Mouse (Mus musculus) left cerebral cortex, adult 6 months (tissue): Measurements from ENCODE around the gene Hmgcr. TPM values are rescaled to one million over a fixed set of nuclear protein-coding genes. Genes with fewer than 3 reads are reported as not detected.

ENCODE experiments used
- long read RNA-seq, 2 experiments: library from polyadenylated mRNA; unstranded; transcript quantifications; one replicate each; pipeline ENCODE4 v2.0.0; 2019 to 2020
- polyA plus RNA-seq: library from polyadenylated mRNA; unstranded; fragments of <200 nt; fragmentation: Nextera tagmentation; gene quantifications from 2 replicates; pipeline ENCODE4 v1.2.3, GENCODE M21; 2021

Gene Hmgcr
- polyA plus RNA-seq = 47.4 and 63.4 TPM in 2 replicates
- long read RNA-seq, experiment 1, full-length matches to known transcripts = 332 of 426 reads
- long read RNA-seq, experiment 1, partial matches to known transcripts = 67 of 426 reads
- long read RNA-seq, experiment 1, other reads (novel, unspliced or antisense) = 27 of 426 reads
- long read RNA-seq, experiment 2, full-length matches to known transcripts = 19 of 186 reads
- long read RNA-seq, experiment 2, partial matches to known transcripts = 46 of 186 reads
- long read RNA-seq, experiment 2, other reads (novel, unspliced or antisense) = 121 of 186 reads

DNA sequence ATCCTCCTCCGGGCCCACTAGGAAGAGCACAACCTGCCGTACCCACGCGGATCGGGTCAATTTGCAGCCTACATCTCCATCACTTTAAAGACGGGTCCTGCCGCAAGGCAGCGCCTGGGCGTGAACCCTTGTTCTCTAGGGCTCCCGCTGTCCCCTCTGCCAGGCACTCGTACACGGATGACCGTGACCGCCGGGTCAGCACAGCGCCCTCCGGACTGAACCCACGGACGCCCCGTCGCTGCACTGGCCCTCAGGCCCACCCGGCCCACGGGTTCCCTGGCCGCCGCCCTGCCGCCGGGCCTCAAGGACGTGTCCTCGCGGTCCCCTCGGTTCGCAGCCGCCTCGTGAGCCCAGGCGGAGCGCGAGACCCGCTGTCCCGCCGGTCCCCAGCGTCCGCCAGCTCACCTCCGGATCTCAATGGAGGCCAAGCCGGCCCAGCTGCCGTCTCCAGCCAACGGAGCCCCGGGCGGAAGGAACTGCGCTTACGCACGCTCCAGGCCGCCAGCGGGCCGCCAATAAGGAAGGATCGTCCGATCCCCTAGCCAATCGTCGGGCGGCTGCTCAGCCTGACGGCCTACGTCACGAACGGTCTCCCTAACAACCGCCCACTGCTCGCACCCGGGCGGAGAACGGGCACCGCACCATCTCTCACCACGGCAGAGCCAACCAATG, at the start of gene Hmgcr:
Gene Hmgcr (minus strand): TSS at position 531 of the 672 bp plus-strand sequence.

Other genes starting within 250 kb of the Hmgcr start
- gene Ankdd1b, start 199.7 kb downstream of the Hmgcr start, polyA plus RNA-seq = 0.15 and 0.19 TPM in 2 replicates
- not detected in 2 replicates for gene Gm17622, start 180.2 kb downstream of the Hmgcr start, polyA plus RNA-seq
- gene Polk, start 128.4 kb downstream of the Hmgcr start, polyA plus RNA-seq = 3.7 and 4.0 TPM in 2 replicates
- gene Col4a3bp, start 128.3 kb downstream of the Hmgcr start, polyA plus RNA-seq = 8.9 and 11.6 TPM in 2 replicates
- 0.20 TPM in 2 replicates for gene Ankrd31, start 77.3 kb upstream of the Hmgcr start, polyA plus RNA-seq